Mouse (Mus musculus): ENCODE data around the gene Olfr678. TPM values are rescaled to one million over a fixed set of nuclear protein-coding genes. Genes with fewer than 3 reads are reported as not detected.
"Not testable (repeated sequence)": the region's sequence is repeated elsewhere in the genome, so short reads cannot be mapped to it uniquely, and the experiment has no call there.

The Olfr678 gene
- total RNA-seq (2021), result not detected in 2 replicates
- long read RNA-seq, result 0 reads

- DNase-seq, result no peak
Observed at GRCm38 (mm10) chr7:105064175-105064574, at the start of gene Olfr678. TSS of gene Olfr678 (plus strand) at chr7:105064475.

GRCm38 (mm10) chr7:105022530-105022929 is 41.7 kb upstream of the Olfr678 start:
- no peak for DNase-seq

GRCm38 (mm10) chr7:105028360-105028759 is 35.9 kb upstream of the Olfr678 start, which contains the start of gene Olfr675:
TSS of gene Olfr675 (minus strand) at chr7:105028460.
- no peak for DNase-seq

- no peak for DNase-seq
Observed at GRCm38 (mm10) chr7:105032398-105032797, 31.9 kb upstream of the Olfr678 start, which contains the start of gene Olfr676. TSS of gene Olfr676 (plus strand) at chr7:105032698.

GRCm38 (mm10) chr7:105033836-105034235 is 30.4 kb upstream of the Olfr678 start:
- DNase-seq, result not testable (repeated sequence)

- no peak for DNase-seq
Observed at GRCm38 (mm10) chr7:105058951-105059350, 5.3 kb upstream of the Olfr678 start.

- no peak for DNase-seq
Observed at GRCm38 (mm10) chr7:105080905-105081304, 16.6 kb downstream of the Olfr678 start, which contains the start of gene Olfr679. TSS of gene Olfr679 (plus strand) at chr7:105081205.

- not testable (repeated sequence) for DNase-seq
Observed at GRCm38 (mm10) chr7:105092717-105093116, 28.4 kb downstream of the Olfr678 start, which contains the start of gene Olfr680-ps1. TSS of gene Olfr680-ps1 (minus strand) at chr7:105092817.

GRCm38 (mm10) chr7:105116536-105116935 is 52.3 kb downstream of the Olfr678 start, which contains the start of gene Olfr681:
TSS of gene Olfr681 (plus strand) at chr7:105116836.
- no peak for DNase-seq

Other genes with a start within 250 kb of the Olfr678 start
- gene Usp17lb, start 221.9 kb upstream of the Olfr678 start, total RNA-seq (2021), result 0.43 TPM in 1 of 2 replicates, not detected in the other
- gene Usp17la, start 207.5 kb upstream of the Olfr678 start, total RNA-seq (2021), result not detected in 2 replicates
- gene Olfr665, start 186.4 kb upstream of the Olfr678 start, total RNA-seq (2021), result not detected in 2 replicates
- gene Olfr666, start 168.5 kb upstream of the Olfr678 start, total RNA-seq (2021), result not detected in 2 replicates
- not detected in 2 replicates for gene Olfr667, start 143.0 kb upstream of the Olfr678 start, total RNA-seq (2021)
- gene Olfr668, start 136.4 kb upstream of the Olfr678 start, total RNA-seq (2021), result not detected in 2 replicates
- not detected in 2 replicates for gene Olfr669, start 130.2 kb upstream of the Olfr678 start, total RNA-seq (2021)
- gene Olfr670, start 101.9 kb upstream of the Olfr678 start, total RNA-seq (2021), result not detected in 2 replicates
- not detected in 2 replicates for gene Olfr671, start 85.3 kb upstream of the Olfr678 start, total RNA-seq (2021)
- gene Olfr672, start 62.4 kb upstream of the Olfr678 start, total RNA-seq (2021), result not detected in 2 replicates
- gene Olfr675, start 36.0 kb upstream of the Olfr678 start, total RNA-seq (2021), result not detected in 2 replicates
- not detected in 2 replicates for gene Olfr676, start 31.8 kb upstream of the Olfr678 start, total RNA-seq (2021)
- not detected in 2 replicates for gene Olfr677, start 13.1 kb upstream of the Olfr678 start, total RNA-seq (2021)
- gene Olfr679, start 16.7 kb downstream of the Olfr678 start, total RNA-seq (2021), result not detected in 2 replicates
- not detected in 2 replicates for gene Olfr680-ps1, start 28.3 kb downstream of the Olfr678 start, total RNA-seq (2021)
- gene Olfr681, start 52.4 kb downstream of the Olfr678 start, total RNA-seq (2021), result not detected in 2 replicates
- gene Olfr683, start 82.5 kb downstream of the Olfr678 start, total RNA-seq (2021), result not detected in 2 replicates
- not detected in 2 replicates for gene Olfr684, start 99.2 kb downstream of the Olfr678 start, total RNA-seq (2021)
- gene Olfr685, start 121.5 kb downstream of the Olfr678 start, total RNA-seq (2021), result not detected in 2 replicates
- gene Olfr686, start 143.0 kb downstream of the Olfr678 start, total RNA-seq (2021), result not detected in 2 replicates
- not detected in 2 replicates for gene Olfr688, start 223.6 kb downstream of the Olfr678 start, total RNA-seq (2021)
- gene Olfr689, start 246.7 kb downstream of the Olfr678 start, total RNA-seq (2021), result not detected in 2 replicates

All from adrenal gland, postnatal 25 days (tissue).